Mouse (Mus musculus) heart, embryonic 11.5 days (tissue): Measurements from ENCODE around the gene Gm42791. TPM values are rescaled to one million over a fixed set of nuclear protein-coding genes. Genes with fewer than 3 reads are reported as not detected.

ENCODE experiments used
- ATAC-seq: fragments of 200-750 bp; cut with Nextera tagmentation; replicated peaks from 2 replicates; pipeline ENCODE4 v1.8.0; 2017; ENCODE audit warnings: moderate library complexity; ENCODE audit not compliant: insufficient number of reproducible peaks, low FRiP score, low TSS enrichment
- H3K27ac ChIP-seq: fragments of 300-500 bp; sonication (generic); 2 replicates; pipeline ENCODE4 v1.5.1; 2014; ENCODE audit warnings: mild to moderate bottlenecking, low read depth, low read length
- H3K27me3 ChIP-seq: fragments of 300-500 bp; sonication (generic); 2 replicates; pipeline ENCODE4 v1.6.1; 2014; ENCODE audit warnings: mild to moderate bottlenecking, low read length, mixed read lengths; ENCODE audit not compliant: control insufficient read depth, insufficient read depth
- H3K36me3 ChIP-seq: fragments of 300-500 bp; sonication (generic); 2 replicates; pipeline ENCODE4 v1.6.1; 2014; ENCODE audit warnings: mild to moderate bottlenecking, low read length, moderate library complexity, mixed read lengths; ENCODE audit not compliant: control insufficient read depth, insufficient read depth
- H3K4me1 ChIP-seq: fragments of 300-500 bp; sonication (generic); 2 replicates; pipeline ENCODE4 v1.6.1; 2014; ENCODE audit warnings: low read length; ENCODE audit not compliant: control insufficient read depth, insufficient read depth
- H3K4me2 ChIP-seq: fragments of 300-500 bp; sonication (generic); 2 replicates; pipeline ENCODE4 v1.6.1; 2014; ENCODE audit warnings: mild to moderate bottlenecking, moderate library complexity
- H3K4me3 ChIP-seq: fragments of 300-500 bp; sonication (generic); 2 replicates; pipeline ENCODE4 v1.5.1; 2014; ENCODE audit warnings: low read depth, low read length
- H3K9ac ChIP-seq: fragments of 300-500 bp; sonication (generic); 2 replicates; pipeline ENCODE4 v1.6.1; 2014; ENCODE audit warnings: mild to moderate bottlenecking, low read depth, low read length, moderate library complexity
- H3K9me3 ChIP-seq: fragments of 300-500 bp; sonication (generic); replicated peaks from 2 replicates; pipeline ENCODE4 v1.6.1; 2016; ENCODE audit warnings: low read length; ENCODE audit not compliant: control insufficient read depth
- WGBS: fragments of 180-500 bp; shearing (Covaris S2); extraction: QIAGEN DNeasy Blood & Tissue Kit; methylation state at CpG from one replicate; pipeline ENCODE4 v1.1.7; 2014; ENCODE audit not compliant: insufficient replicate concordance; 5-methylcytosine and 5-hydroxymethylcytosine counted together
- polyA plus RNA-seq: library from polyadenylated mRNA; unstranded; fragments of >200 nt; fragmentation: Nextera tagmentation; extraction: Ambion mirVana; gene quantifications from 2 replicates; pipeline ENCODE4 v1.2.1, GENCODE M21; 2014

The Gm42791 gene
- polyA plus RNA-seq, 1 experiment from 2014 or later, result not detected

DNA sequence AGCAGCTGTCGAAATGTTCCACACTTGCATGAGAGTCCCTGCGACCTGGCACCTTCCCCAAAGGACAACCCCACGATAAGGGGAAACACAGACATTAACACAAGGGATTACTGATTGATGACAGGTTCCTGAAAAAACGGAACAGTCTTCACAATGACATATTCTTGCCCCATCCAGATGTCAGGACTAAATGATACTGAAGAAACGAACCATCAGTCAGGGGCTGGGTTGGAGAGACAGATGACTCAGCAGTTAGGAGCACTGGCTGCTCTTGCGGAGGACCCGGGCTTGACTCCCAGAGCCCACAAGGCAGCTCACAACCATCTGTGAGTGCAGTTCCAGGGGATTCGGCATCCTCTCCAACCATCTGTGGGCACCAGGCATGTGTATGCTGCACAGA is 132.8 kb downstream of the Gm42791 start:
- H3K9me3 ChIP-seq, result no peaks in the 10 kb centered on the region
- no peaks in the 10 kb centered on the region for H3K36me3 ChIP-seq
- H3K4me2 ChIP-seq, result no peak overlapping the region
- WGBS, result 43% methylated on average over 8 of the region's 8 CpGs
- no peak overlapping the region for H3K9ac ChIP-seq
- H3K27ac ChIP-seq, result no peak overlapping the region
- ATAC-seq, result no peak
- H3K4me1 ChIP-seq, result no peaks in the 10 kb centered on the region
- no peak overlapping the region for H3K4me3 ChIP-seq
- H3K27me3 ChIP-seq, result no peaks in the 10 kb centered on the region

DNA sequence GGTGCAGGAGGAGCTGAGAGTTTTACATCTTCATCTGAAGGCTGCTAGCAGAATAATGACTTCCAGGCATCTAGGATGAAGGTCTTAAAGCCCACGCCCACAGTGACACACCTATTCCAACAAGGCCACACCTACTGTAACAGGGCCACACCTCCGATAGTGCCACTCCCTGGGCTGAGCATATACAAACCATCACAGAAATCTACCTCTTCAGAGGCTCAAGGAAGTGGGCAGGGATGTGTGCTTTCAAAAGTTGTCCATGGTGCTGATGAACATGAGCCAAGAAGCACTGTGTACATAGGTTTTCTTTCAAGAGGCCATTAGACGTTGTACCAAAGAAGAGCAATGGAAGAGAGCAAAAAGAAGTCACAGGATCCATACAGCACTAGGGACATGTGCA is 137.4 kb downstream of the Gm42791 start:
- no peaks in the 10 kb centered on the region for H3K9me3 ChIP-seq
- 68% methylated on average over 3 of the region's 3 CpGs for WGBS
- H3K36me3 ChIP-seq, result no peaks in the 10 kb centered on the region
- no peak for ATAC-seq
- H3K4me1 ChIP-seq, result no peaks in the 10 kb centered on the region
- no peak overlapping the region for H3K27ac ChIP-seq
- H3K4me2 ChIP-seq, result no peak overlapping the region
- H3K4me3 ChIP-seq, result no peak overlapping the region
- no peak overlapping the region for H3K9ac ChIP-seq
- no peaks in the 10 kb centered on the region for H3K27me3 ChIP-seq

- Histone ChIP-seq H3K36me3 (no peaks in the 10 kb centered on the region), H3K27ac (no peak overlapping the region), H3K4me2 (no peak overlapping the region), H3K9ac (no peak overlapping the region), H3K27me3 (no peaks in the 10 kb centered on the region), H3K9me3 (no peaks in the 10 kb centered on the region), H3K4me1 (no peaks in the 10 kb centered on the region), H3K4me3 (no peak overlapping the region)
- 81% methylated on average over 8 of the region's 8 CpGs for WGBS
- no peak for ATAC-seq
Observed at GRCm38 (mm10) chr5:148855047-148855446, 139.9 kb downstream of the Gm42791 start.

DNA sequence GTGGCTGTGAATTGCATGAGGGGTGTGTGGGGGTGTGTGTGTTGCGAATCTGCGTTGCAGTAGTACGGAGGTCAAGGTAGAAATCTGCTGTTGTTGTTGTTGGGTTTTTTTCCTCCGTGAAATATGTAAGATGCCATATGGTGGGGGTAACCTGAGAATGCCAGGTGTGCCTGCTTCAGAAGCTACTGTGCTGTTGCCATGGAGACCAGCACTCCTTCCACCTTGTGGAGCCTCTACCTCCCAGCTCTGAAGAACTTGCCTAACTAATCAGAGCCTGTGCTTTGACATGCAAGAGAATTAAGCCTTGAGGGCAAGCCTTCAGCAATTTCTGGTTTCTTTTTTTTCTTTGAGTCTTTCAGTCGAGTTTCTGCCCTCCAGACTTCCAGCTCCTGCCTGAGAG is 140.8 kb downstream of the Gm42791 start:
- Histone ChIP-seq H3K4me3 (no peak overlapping the region), H3K27me3 (no peaks in the 10 kb centered on the region), H3K36me3 (no peaks in the 10 kb centered on the region), H3K4me2 (no peak overlapping the region), H3K4me1 (no peaks in the 10 kb centered on the region), H3K27ac (no peak overlapping the region), H3K9me3 (no peaks in the 10 kb centered on the region), H3K9ac (no peak overlapping the region)
- WGBS, result 36% methylated on average over 5 of the region's 5 CpGs
- ATAC-seq, result no peak

DNA sequence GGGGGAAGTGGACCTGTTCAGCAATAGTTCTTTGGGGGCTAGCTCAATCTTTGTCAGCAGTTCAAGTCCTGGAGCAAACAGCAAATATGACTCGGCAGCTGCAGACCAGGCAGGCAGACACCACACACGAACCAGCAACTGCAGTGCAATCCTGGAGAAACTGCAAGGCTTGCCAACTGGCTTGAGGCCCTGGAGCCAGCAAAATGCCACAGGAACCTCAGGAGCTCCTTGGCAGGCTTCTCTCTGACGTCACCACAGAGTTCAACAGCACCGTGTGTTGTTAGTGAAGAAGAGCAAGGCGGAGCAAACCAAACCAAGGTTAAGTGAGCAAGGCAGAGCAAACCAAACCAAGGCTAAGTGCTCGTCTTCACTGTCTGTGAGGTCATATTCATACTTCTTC is 145.4 kb downstream of the Gm42791 start:
- H3K36me3 ChIP-seq, result no peaks in the 10 kb centered on the region
- no peak for ATAC-seq
- no peaks in the 10 kb centered on the region for H3K9me3 ChIP-seq
- H3K4me3 ChIP-seq, result no peak overlapping the region
- H3K9ac ChIP-seq, result no peak overlapping the region
- no peak overlapping the region for H3K4me2 ChIP-seq
- no peak overlapping the region for H3K27ac ChIP-seq
- H3K4me1 ChIP-seq, result no peaks in the 10 kb centered on the region
- 85% methylated on average over 6 of the region's 6 CpGs for WGBS
- no peaks in the 10 kb centered on the region for H3K27me3 ChIP-seq

DNA sequence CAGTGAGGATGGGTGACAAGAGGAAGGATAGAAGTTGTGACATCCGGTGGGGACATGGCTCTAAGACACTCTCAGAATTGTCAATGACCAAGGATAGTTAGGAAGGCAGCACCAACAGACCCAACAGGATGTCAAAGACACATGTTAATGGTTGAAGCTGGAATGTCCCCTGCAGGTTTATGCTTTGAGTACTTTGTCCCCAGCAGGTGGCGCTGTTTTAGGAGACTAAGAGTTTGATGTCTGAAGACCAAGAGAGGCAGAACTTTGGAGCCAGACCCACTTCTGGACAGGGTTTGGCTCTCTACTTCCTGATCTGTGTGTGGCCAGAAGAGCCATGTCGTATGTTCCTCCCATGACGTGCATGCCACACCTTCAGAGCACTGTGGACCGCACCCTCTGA is 147.9 kb downstream of the Gm42791 start:
- no peak overlapping the region for H3K9ac ChIP-seq
- no peaks in the 10 kb centered on the region for H3K4me1 ChIP-seq
- H3K27me3 ChIP-seq, result no peaks in the 10 kb centered on the region
- H3K9me3 ChIP-seq, result no peaks in the 10 kb centered on the region; the same call in 1 of the 2 replicates
- H3K27ac ChIP-seq, result no peak overlapping the region
- no peak overlapping the region for H3K4me3 ChIP-seq
- no peak overlapping the region for H3K4me2 ChIP-seq
- ATAC-seq, result no peak
- H3K36me3 ChIP-seq, result no peaks in the 10 kb centered on the region
- WGBS, result 92% methylated on average over 5 of the region's 5 CpGs

Other genes with a start within 250 kb of the Gm42791 start
- 17.4 and 18.5 TPM in 2 replicates for gene Katnal1, start 65.8 kb downstream of the Gm42791 start, polyA plus RNA-seq
- gene Uspl1, start 189.2 kb upstream of the Gm42791 start, polyA plus RNA-seq, result 40.3 and 42.8 TPM in 2 replicates
- 871 and 1,031 TPM in 2 replicates for gene Hmgb1, start 189.3 kb upstream of the Gm42791 start, polyA plus RNA-seq